Mouse (Mus musculus): ENCODE results near the gene Slc34a1.

GRCm38 (mm10) chr13:55371007-55371681 is 26.8 kb upstream of the Slc34a1 start:
- TF ChIP-seq CTCF (IDR thresholded peaks at IDR 0.05; ENCODE audit: low read depth) (no peak), EP300 (IDR thresholded peaks at IDR 0.05; ENCODE audit: low read depth) (no peak)
